Mouse (Mus musculus): ENCODE results near the gene Fbn1. TPM values are rescaled to one million over a fixed set of nuclear protein-coding genes. Genes with fewer than 3 reads are reported as not detected.
"Not testable (repeated sequence)": the region's sequence is repeated elsewhere in the genome, so short reads cannot be mapped to it uniquely, and the experiment has no call there.

Fbn1 gene
- total RNA-seq, 2 experiments from 2014 or later = 12.8 to 35.3 TPM

- DNase-seq (ENCODE audit: low spot score in 2 of 2) = no peak
Observed at GRCm38 (mm10) chr2:125301877-125302624, 205.7 kb downstream of the Fbn1 start.

DNA sequence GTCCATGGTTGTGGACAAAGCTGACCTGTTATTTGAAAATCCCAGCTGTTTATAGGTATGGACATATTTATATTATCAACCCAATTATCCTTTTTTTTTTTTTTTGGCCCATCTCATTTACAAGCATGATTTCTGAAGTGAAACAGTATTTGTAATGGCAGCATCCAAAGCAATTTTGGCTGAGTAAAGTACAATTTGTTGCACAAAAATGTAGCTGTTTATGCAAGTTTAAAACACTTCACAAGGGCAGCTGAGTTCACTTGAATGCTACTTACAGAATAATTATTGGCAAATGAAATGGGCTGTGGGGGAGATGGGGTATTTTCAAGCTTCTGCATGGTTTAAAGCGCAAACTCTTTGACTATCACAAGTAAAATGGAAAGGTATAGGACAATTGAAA lies 209.0 kb downstream of the Fbn1 start:
- no peak for DNase-seq (ENCODE audit: low spot score in 2 of 2)

DNA sequence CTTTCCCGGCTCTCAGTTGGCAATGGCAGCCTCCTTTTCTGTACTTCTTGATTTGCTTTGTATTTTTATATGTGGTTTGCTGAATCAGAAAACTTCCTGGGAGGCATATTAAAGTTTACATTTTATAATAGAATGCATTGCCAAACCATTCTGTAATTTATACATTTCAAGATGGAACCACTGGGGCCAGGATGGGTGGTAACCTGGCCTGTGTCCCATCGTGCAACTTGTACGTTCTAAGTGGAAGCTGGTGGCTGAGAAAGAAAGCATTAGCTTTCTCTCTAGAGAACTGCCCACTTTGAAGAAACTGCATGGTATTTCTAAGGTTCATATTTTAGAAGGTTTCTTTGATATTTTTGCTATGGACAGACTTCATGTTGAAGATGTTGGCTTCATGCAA lies 212.3 kb downstream of the Fbn1 start:
- no peak for DNase-seq (ENCODE audit: low spot score in 2 of 2)

DNA sequence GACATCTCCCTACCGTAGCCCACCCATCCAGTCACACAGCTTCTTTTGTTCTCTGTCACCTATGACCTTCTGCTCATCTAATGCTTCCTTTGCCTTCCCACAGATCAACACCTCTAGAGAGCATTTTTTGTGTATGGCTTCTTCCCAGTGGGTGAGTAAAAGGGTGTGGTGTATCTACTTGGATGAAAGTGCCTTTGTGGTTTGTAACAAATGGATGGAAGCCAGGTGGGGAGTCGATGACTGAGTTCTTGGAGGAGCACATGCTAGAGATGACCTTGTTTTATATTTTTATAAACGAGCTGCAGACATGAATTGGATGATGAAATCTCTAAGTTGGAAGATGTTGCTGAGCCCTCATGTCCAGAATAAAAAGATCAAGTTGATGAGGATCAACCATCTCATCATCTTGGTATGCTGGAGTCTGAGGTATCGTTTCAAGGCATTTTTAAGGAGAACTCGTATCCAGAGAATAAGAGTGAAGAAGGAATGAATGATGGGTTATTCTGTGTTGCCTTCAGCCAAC lies 213.8 kb downstream of the Fbn1 start:
- DNase-seq (ENCODE audit: low spot score in 2 of 2) = no peak

DNA sequence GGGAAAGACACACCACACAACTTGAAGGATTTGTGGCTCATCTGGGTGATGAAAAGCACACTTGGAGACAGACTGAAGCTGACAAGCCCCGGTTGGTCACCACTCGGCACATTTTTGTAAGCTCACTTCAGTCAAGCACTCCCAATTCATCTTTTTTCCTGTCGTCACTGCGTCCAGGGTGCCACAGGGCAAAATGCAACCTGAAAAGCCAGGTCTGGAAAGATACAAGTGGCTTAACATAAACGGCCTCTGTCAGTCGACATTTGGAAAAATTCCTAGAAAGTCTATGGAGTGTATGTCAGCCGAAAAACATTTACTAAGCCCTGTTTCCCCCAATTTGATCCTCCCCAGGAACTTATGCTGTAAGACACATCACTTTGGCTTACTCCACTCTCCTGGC lies 215.2 kb downstream of the Fbn1 start:
- DNase-seq (ENCODE audit: low spot score in 2 of 2) = no peak

DNA sequence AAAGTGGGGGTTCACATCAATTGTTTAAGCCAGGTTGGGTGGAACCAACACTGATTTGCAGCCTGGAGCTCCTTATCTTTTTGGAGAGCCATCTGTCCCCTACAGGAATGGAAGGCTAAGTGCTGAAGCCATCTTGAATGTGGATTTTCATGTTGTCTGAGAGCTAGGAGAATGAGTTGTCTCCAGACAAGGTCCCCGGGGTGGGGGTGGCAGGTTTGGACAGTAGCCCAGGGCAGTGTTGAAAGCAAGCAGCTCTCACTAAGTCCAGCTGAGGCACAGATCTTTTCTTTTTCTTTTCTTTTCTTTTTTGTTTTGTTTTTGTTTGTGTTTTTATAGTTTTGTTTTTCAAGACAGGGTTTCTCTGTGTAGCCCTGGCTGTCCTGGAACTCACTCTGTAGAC lies 216.7 kb downstream of the Fbn1 start:
- no peak for DNase-seq (ENCODE audit: low spot score in 2 of 2)

DNA sequence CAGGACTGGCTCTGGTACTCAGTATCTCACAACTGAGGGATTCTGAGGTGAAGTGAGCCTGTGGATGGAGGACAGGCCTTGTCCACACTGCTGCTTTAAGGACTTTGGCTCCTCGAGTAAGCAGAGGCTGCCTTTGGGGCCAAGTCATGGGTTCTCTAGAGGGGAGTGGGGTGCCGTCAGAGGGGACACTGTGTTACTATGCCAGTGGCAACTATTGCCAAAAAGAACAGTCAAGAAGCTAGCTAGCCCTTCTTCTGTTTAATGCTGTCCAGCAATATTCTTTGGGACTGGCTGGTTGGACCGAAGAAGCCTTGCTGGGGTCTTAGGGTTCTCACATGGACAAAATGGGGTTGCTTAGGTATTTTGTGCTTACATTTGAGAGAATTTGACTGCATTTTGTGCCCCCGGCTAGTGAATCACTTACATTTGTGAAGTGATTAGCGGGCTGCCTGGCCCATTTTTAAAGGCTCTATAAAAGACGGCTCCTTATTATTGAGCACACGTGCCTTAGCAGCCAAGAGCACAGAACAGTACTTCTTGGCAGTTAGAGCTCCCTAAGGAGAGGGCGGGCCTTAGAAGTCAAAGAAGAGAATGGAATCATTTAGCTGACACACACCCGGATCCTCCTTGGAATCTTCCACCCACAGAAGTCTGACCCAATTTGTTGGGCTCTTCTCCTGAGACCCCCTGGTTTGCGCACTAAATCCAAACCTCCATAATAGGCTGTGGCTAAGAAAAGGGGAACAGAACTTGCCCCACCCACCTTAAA lies 217.4 kb downstream of the Fbn1 start:
- no peak for DNase-seq (ENCODE audit: low spot score in 2 of 2)

- DNase-seq (ENCODE audit: low spot score in 2 of 2) = no peak
Observed at GRCm38 (mm10) chr2:125285777-125286176, 222.0 kb downstream of the Fbn1 start.

DNA sequence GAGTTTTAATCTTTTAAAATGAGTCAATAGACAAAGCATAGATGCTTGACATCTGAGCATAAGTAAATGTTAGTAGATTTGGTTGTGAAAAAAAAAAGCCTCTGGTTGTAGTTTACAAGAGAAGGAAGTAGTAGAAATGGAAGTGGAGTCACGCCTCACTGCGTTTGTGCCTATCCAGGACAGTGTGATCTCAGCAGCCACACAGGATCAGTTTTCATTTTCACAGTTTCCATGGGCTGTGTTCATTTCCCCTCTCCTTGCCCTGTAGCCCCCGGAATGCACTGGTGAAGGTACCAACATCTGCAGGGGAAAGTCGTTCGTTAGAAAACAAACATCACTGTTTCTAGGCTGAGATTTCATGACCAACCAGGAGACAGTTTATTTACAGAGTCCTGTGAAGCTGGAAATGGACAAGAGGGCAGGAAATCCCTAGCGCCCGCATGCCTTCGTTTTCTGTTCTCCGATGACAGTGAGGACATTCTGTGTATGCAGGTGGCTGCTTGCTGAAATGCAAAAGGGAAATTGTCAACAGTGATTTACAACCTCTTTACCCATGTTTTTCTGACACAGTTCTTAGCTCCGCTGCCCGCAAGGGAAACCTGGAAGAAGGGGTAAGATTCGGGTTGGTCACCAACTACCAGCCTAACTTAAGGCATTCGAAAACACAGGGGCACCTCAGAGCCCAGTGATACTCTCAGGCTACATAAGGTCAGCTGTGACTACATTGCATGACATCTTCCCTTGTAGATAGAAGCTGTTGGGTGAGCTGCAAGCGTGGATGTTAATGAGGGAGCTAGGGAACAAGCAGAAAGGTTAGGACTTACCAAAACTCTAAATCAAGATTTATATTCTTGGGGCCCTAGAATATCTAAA lies 225.2 kb downstream of the Fbn1 start:
- DNase-seq (ENCODE audit: low spot score in 2 of 2) = no peak

DNA sequence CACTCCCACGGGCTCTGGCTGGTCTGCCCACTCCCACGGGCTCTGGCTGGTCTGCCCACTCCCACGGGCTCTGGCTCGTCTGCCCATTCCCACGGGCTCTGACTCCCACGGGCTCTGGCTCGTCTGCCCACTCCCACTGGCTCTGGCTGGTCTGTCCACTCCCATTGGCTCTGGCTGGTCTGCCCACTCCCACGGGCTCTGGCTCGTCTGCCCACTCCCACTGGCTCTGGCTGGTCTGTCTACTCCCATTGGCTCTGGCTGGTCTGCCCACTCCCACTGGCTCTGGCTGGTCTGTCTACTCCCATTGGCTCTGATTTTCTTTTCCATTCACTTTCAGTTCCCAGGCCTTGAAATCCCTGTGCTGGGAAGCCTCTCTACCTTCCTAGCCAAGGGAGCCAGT lies 227.8 kb downstream of the Fbn1 start:
- not testable (repeated sequence) for DNase-seq (ENCODE audit: low spot score in 2 of 2)

- no peak for DNase-seq (ENCODE audit: low spot score in 2 of 2)
Observed at GRCm38 (mm10) chr2:125278474-125278873, 229.3 kb downstream of the Fbn1 start.

DNA sequence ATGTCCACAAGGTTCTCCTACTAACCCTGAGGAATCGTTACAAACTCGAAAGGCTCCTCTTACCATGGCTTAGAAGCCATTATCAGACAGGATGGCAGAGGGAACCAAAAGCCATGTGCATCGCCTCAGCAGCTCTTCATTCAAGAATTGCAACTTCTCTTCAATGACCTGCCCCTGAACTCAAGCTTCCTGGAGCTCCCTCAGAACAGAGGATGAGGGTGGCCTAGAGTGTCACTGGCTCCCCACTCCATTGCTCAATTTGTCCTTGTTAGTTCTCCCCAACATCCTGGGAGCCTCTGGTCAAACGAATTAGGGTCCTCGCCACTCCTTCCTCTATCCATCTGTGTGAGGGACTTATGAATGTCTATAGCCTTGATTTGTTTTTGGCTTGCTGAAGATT lies 231.1 kb downstream of the Fbn1 start:
- no peak for DNase-seq (ENCODE audit: low spot score in 2 of 2)

GRCm38 (mm10) chr2:125275617-125276016 lies 232.2 kb downstream of the Fbn1 start:
- DNase-seq (ENCODE audit: low spot score in 2 of 2) = no peak

DNA sequence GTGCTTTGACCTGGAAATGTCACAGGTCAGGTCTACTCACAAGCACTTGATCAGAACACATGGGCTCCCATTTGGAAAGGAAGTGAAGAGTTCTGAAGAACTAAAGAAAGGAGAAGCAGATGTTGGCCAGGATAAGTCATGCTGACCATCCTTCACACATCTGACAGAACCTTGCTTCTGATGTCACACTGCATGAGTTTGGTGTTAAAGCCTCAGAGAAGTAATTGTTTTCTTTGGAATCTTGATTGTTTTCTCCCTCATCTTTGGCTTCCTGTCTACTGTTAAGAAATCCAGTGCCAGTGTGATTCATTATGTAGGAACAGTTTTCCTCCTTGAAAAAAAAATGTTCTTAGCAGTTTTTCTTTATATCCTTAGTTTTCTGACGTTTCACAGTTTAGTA lies 238.9 kb downstream of the Fbn1 start:
- no peak for DNase-seq (ENCODE audit: low spot score in 2 of 2)

DNA sequence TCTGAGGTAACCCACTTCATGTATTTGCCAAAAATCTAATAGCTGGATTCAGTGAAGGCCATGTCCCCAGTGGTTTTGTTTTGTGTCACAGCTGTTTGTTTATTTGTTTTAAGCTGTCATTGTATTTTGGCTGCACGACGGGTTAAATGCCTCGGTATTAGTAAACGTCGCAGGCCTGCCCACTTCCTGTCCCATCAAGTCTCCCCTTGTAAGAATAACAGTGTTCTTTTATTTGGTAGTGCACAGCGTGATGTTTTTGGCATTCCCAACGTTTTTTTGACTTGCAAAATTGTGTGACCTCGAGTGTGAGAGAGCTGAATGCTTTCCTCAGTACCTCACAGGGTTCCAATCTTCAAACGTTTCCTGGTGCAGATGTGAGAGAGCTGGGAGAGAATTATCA lies 244.0 kb downstream of the Fbn1 start:
- DNase-seq (ENCODE audit: low spot score in 2 of 2) = no peak

DNA sequence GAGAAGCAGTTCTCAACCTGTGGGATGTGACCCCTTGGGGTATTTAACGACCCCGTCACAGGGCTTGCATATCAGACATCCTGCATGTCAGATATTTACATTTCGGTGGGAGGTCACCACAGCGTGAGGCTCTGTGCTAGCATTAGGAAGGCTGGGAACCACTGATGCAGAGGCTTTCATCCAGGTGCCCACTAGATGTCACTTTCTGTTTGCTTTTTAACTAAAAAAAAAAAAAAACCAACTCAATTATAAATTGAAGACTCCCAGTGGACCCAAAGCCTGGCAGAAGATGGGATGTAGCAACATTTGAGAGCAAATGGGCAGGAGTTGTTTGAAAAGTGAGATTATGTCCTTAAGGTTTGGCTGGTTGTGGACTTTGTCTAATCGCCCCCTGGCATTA lies 244.7 kb downstream of the Fbn1 start:
- DNase-seq (ENCODE audit: low spot score in 2 of 2) = no peak

DNA sequence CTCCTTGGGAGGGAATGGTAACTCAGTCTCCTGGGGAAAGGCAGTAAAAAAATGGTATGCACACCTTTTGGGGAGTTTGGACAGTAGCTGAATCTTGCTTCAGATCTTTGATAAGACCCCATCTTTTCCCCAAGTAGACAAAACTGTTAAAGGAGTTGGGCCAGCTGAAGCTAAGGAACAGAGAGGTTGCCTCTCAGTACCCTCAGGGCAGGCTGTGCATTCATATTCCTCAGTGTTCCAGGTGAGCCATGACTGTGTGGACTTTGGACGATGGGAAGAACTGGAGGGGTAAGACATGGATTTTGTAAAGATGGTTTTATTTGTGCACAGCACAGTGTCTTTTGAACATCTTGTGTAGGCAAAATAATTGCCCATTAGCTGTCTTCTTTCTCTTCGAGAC lies 247.5 kb downstream of the Fbn1 start:
- DNase-seq (ENCODE audit: low spot score in 2 of 2) = no peak

- no peak for DNase-seq (ENCODE audit: low spot score in 2 of 2)
Observed at GRCm38 (mm10) chr2:125259230-125260120, 248.3 kb downstream of the Fbn1 start.

- no peak for DNase-seq (ENCODE audit: low spot score in 2 of 2)
Observed at GRCm38 (mm10) chr2:125255886-125256285, 251.9 kb downstream of the Fbn1 start.

GRCm38 (mm10) chr2:125254630-125255029 lies 253.2 kb downstream of the Fbn1 start:
- DNase-seq (ENCODE audit: low spot score in 2 of 2) = no peak
